20 mouse cellular contexts compared by ENCODE assay signal in the genomic region with DNA sequence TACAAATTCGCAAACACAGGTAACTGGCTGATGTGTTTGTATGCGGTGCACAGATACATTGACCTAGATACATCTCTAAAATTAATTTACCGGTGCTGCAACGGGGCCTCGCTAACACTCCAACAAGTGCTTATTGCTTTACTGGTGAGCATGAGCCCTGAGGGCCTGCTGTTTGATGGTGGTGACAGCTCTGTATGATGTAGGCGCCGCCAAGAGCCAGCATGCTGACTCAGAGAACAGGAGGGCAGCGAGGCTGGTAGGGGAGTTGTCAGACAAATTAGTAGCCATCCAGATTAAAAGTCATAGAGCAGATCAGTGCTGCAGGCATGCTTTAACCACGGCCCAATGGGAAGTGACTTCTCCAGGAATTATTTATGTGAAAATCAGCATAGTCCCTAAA.
DNase-seq lines count a peak whose midpoint lies in the region; ATAC-seq and TF ChIP-seq lines count a peak whose summit lies in the region.
"Had no signal": no experiment of that assay in that cellular context is flagged by ENCODE, and none has a peak within 500 bp of the region (broad histone marks: within the 10 kb centered on the region; RNA-seq: fewer than 3 reads in every experiment).

No protein-coding gene starts in this region.

- H3K4me3 ChIP-seq in hindbrain, postnatal 0 days (ENCODE audit: low read length), result no peak overlapping the region
- no peak overlapping the region for H3K4me3 ChIP-seq in hindbrain, embryonic 16.5 days (ENCODE audit: low read length)
- no peak overlapping the region for H3K4me3 ChIP-seq in midbrain, embryonic 16.5 days (ENCODE audit: low read depth, low read length)
- H3K4me3 ChIP-seq in lung, adult 2 months (replicated peaks; ENCODE audit: extremely low read depth, low read depth, low read length), result no peak overlapping the region
- H3K4me3 ChIP-seq: liver, embryonic 15.5 days; megakaryocyte, embryonic 14.5 days; myocyte; neural tube, embryonic 15.5 days had no signal

- H3K9me3 ChIP-seq in hindbrain, postnatal 0 days (ENCODE audit: low read length), result no peaks in the 10 kb centered on the region
- no peaks in the 10 kb centered on the region for H3K9me3 ChIP-seq in hindbrain, embryonic 16.5 days (ENCODE audit: control insufficient read depth, low read length)
- no peaks in the 10 kb centered on the region for H3K9me3 ChIP-seq in midbrain, embryonic 16.5 days (replicated peaks; ENCODE audit: control insufficient read depth, low read length, poor library complexity, severe bottlenecking)
- H3K9me3 ChIP-seq: liver, embryonic 15.5 days; neural tube, embryonic 15.5 days had no signal

- H3K4me2 ChIP-seq in hindbrain, postnatal 0 days (ENCODE audit: low read depth, low read length), result no peak overlapping the region
- no peak overlapping the region for H3K4me2 ChIP-seq in hindbrain, embryonic 16.5 days (ENCODE audit: low read length)
- H3K4me2 ChIP-seq in midbrain, embryonic 16.5 days (ENCODE audit: low read length), result no peak overlapping the region
- H3K4me2 ChIP-seq: liver, embryonic 15.5 days; neural tube, embryonic 15.5 days had no signal

- H3K4me1 ChIP-seq in hindbrain, postnatal 0 days (ENCODE audit: insufficient read depth, low read length), result no peaks in the 10 kb centered on the region
- H3K4me1 ChIP-seq in hindbrain, embryonic 16.5 days (ENCODE audit: control insufficient read depth, insufficient read depth, low read depth, low read length), result peaks cover 10% of the 10 kb centered on the region
- H3K4me1 ChIP-seq in midbrain, embryonic 16.5 days (ENCODE audit: control insufficient read depth, insufficient read depth, low read length), result peaks cover 9% of the 10 kb centered on the region
- no peaks in the 10 kb centered on the region for H3K4me1 ChIP-seq in lung, adult 2 months (ENCODE audit: control insufficient read depth, insufficient read depth, low read length)
- H3K4me1 ChIP-seq: liver, embryonic 15.5 days; megakaryocyte, embryonic 14.5 days had no signal

- WGBS in hindbrain, postnatal 0 days, result 39% methylated on average over 9 of the region's 9 CpGs
- 51% methylated on average over 9 of the region's 9 CpGs for WGBS in hindbrain, embryonic 16.5 days
- WGBS in midbrain, embryonic 16.5 days, result 57% methylated on average over 9 of the region's 9 CpGs
- WGBS in lung, adult 2 months, result 80% methylated on average over 9 of the region's 9 CpGs

- TF ChIP-seq POLR2A in lung, adult 2 months (IDR thresholded peaks at IDR 0.05; ENCODE audit: borderline replicate concordance, extremely low read depth, low read depth, low read length), result no peak

- ATAC-seq in hindbrain, postnatal 0 days, result no peak
- ATAC-seq in hindbrain, embryonic 16.5 days, result no peak
- ATAC-seq in midbrain, embryonic 16.5 days, result peak; percentile 66
- ATAC-seq: inflammation-experienced regulatory T-cells, adult 6 months had no signal

- DNase-seq in adrenal gland, adult 2 months, result peak; percentile 7
- DNase-seq in adrenal gland, postnatal 36 days, result no peak
- DNase-seq in hindbrain, postnatal 0 days (ENCODE audit: low spot score), result peak; percentile 44
- DNase-seq in fibroblast of lung, adult 2 months (ENCODE audit: low read depth), result peak; percentile 46
- no peak for DNase-seq in B cell, adult 2 months
- DNase-seq in lung, adult 2 months, result no peak
- DNase-seq: cerebellum, adult 2 months; gastrocnemius, postnatal 14 days; kidney, adult 9 months; kidney, postnatal 4 days; lung, postnatal 10 days; right cerebral cortex, adult 18-20 months; spleen, adult 18-20 months had no signal

- TF ChIP-seq CTCF in hindbrain, postnatal 0 days (IDR thresholded peaks at IDR 0.05; ENCODE audit: low read depth), result no peak
- TF ChIP-seq CTCF in lung, adult 2 months (IDR thresholded peaks at IDR 0.05; ENCODE audit: insufficient read depth, low read length), result no peak

- H3K27me3 ChIP-seq in hindbrain, postnatal 0 days (ENCODE audit: insufficient read depth, low read length), result no peaks in the 10 kb centered on the region
- H3K27me3 ChIP-seq in hindbrain, embryonic 16.5 days (replicated peaks; ENCODE audit: control insufficient read depth, insufficient read depth, low read length), result no peaks in the 10 kb centered on the region
- no peaks in the 10 kb centered on the region for H3K27me3 ChIP-seq in midbrain, embryonic 16.5 days (ENCODE audit: control insufficient read depth, insufficient read depth, low read depth, low read length)
- H3K27me3 ChIP-seq: liver, embryonic 15.5 days; neural tube, embryonic 15.5 days had no signal

- H3K9ac ChIP-seq in hindbrain, postnatal 0 days (replicated peaks; ENCODE audit: low read length), result no peak overlapping the region
- H3K9ac ChIP-seq in hindbrain, embryonic 16.5 days (ENCODE audit: low read depth, low read length), result no peak overlapping the region
- no peak overlapping the region for H3K9ac ChIP-seq in midbrain, embryonic 16.5 days (ENCODE audit: low read depth, low read length)
- H3K9ac ChIP-seq: liver, embryonic 15.5 days; neural tube, embryonic 15.5 days had no signal

- H3K27ac ChIP-seq in hindbrain, postnatal 0 days, result no peak overlapping the region
- no peak overlapping the region for H3K27ac ChIP-seq in hindbrain, embryonic 16.5 days (ENCODE audit: low read depth, low read length)
- no peak overlapping the region for H3K27ac ChIP-seq in midbrain, embryonic 16.5 days (ENCODE audit: low read length)
- H3K27ac ChIP-seq: liver, embryonic 15.5 days; neural tube, embryonic 15.5 days had no signal

- no peaks in the 10 kb centered on the region for H3K36me3 ChIP-seq in hindbrain, postnatal 0 days (ENCODE audit: insufficient read depth, low read length)
- H3K36me3 ChIP-seq in hindbrain, embryonic 16.5 days (ENCODE audit: control insufficient read depth, insufficient read depth, low read length), result no peaks in the 10 kb centered on the region
- H3K36me3 ChIP-seq in midbrain, embryonic 16.5 days (ENCODE audit: control insufficient read depth, insufficient read depth, low read length), result no peaks in the 10 kb centered on the region
- H3K36me3 ChIP-seq: liver, embryonic 15.5 days; neural tube, embryonic 15.5 days had no signal

Comparison
In these comparisons a context has a peak if more than half of its experiments do, and no peak if none do; other contexts are left out.
1. DNase-seq: peak in adrenal gland, adult 2 months (single experiment), hindbrain, postnatal 0 days (single experiment) and fibroblast of lung, adult 2 months (single experiment); none in adrenal gland, postnatal 36 days (0 of 2), B cell, adult 2 months (0 of 2) and lung, adult 2 months (single experiment).